Mouse (Mus musculus) layer of hippocampus, adult 2 months (tissue): ENCODE measurements around the gene Lmtk2. TPM values are rescaled to one million over a fixed set of nuclear protein-coding genes. Genes with fewer than 3 reads are reported as not detected.

Experiments
- DNase-seq, 2 experiments: peaks; one replicate each; pipeline ENCODE4 v3.0.0; 2022; ENCODE audit warnings: low spot score in 2 of 2
- H3K27ac ChIP-seq: fragments of 200-600 bp; 2 replicates; pipeline ENCODE4 v1.8.1; 2022
- H3K4me3 ChIP-seq: fragments of 200-600 bp; 2 replicates; pipeline ENCODE4 v1.8.1; 2022; ENCODE audit warnings: mild to moderate bottlenecking
- CTCF ChIP-seq: fragments of 200-600 bp; conservative IDR thresholded peaks from 2 replicates; pipeline ENCODE4 v1.8.1; 2022; ENCODE audit warnings: antibody characterized with exemption, mild to moderate bottlenecking, moderate library complexity
- long read RNA-seq, 2 experiments: library from polyadenylated mRNA; stranded (forward); transcript quantifications; one replicate each; pipeline ENCODE4 v2.0.0; 2021; ENCODE audit warnings: borderline mapping rate in 2 of 2
- total RNA-seq, 2 experiments: library from RNA; stranded (reverse); gene quantifications; 2 replicates each; pipeline ENCODE4 v1.2.3; 2021

Gene Lmtk2
- 10 to 100 TPM; 87.7 to 91.1 TPM for total RNA-seq
- long read RNA-seq, experiment 1, full-length matches to known transcripts: 6 of 32 reads
- long read RNA-seq, experiment 1, partial matches to known transcripts: 22 of 32 reads
- long read RNA-seq, experiment 1, other reads (novel, unspliced or antisense): 4 of 32 reads
- long read RNA-seq, experiment 2, full-length matches to known transcripts: 11 of 52 reads
- long read RNA-seq, experiment 2, partial matches to known transcripts: 38 of 52 reads
- long read RNA-seq, experiment 2, other reads (novel, unspliced or antisense): 3 of 52 reads

DNA sequence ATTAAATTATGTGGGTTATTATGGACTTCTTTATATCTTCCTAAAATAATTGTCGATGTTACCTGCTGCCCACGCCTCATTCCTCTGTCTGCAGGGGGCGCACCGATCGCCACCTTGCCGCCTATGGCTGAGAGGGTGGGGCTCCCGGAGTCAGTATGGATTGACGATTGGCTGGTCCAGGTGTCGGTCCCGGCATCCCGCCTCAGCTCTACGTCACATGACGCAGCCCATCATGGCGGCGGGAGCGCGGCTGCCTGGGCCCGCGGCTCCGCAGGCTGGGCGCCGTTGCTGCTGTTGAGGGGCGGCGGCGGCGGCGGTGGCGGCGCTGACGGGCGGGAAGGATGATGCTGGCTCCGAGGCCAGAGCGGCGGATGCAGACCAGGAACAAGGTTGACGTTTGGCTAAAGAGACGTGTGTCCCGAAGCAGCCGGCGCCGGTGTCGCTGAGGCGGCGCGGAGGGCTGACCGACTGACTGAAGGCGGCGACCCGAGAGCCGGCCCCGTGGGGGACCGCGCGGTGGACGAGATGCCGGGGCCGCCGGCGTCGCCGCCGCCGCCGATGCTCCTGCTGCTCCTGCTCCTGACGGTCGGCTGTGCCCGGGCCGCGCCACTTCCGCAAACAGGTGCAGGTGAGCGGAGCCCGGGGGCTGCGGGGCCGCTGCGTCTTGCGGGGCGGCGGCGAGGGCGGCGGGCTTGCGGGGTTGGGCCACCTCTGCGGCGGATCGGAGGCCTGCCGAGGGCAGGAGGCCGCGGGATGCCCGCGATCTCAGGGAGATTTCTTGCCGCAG, at the start of gene Lmtk2:
TSS of gene Lmtk2 (plus strand) at position 288 of the 787 bp plus-strand sequence.
- peak; percentile 97 to 98 for DNase-seq
- TF ChIP-seq CTCF: peak; percentile 96
- Histone ChIP-seq H3K4me3 (peak within 1 kb of the TSS; percentile 81), H3K27ac (peak within 1 kb of the TSS; percentile 95)

DNA sequence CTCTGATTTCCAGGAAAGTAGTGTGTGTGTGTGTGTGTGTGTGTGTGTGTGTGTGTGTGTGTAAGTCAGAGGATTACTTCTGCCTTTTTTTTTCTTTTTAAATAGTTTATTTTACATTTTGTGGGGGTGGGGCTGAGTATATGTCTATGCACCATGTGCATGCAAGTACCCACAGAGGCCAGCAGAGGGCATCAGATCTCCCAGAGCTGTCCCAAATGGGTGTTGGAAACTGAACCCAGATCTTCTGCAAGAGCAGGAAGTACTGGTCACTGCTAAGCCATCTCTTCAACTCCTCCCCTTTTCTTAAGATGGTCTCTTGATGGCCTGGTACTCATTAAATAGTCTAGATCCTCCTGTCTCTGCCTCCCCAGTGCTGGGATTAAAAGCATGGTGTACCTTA, 49.0 kb upstream of the Lmtk2 start:
- Histone ChIP-seq H3K27ac (no peak overlapping the region), H3K4me3 (no peak overlapping the region)
- no peak for DNase-seq
- TF ChIP-seq CTCF: peak; percentile 58

GRCm38 (mm10) chr5:144053450-144053849, 46.8 kb upstream of the Lmtk2 start:
- no peak overlapping the region for H3K27ac ChIP-seq
- DNase-seq: no peak
- no peak for TF ChIP-seq CTCF
- no peak overlapping the region for H3K4me3 ChIP-seq

GRCm38 (mm10) chr5:144054340-144054739, 45.9 kb upstream of the Lmtk2 start:
- DNase-seq: no peak
- TF ChIP-seq CTCF: no peak
- Histone ChIP-seq H3K4me3 (no peak overlapping the region), H3K27ac (no peak overlapping the region)

GRCm38 (mm10) chr5:144064093-144064492, 36.1 kb upstream of the Lmtk2 start:
- TF ChIP-seq CTCF: no peak
- DNase-seq: no peak
- H3K27ac ChIP-seq: no peak overlapping the region
- H3K4me3 ChIP-seq: no peak overlapping the region

DNA sequence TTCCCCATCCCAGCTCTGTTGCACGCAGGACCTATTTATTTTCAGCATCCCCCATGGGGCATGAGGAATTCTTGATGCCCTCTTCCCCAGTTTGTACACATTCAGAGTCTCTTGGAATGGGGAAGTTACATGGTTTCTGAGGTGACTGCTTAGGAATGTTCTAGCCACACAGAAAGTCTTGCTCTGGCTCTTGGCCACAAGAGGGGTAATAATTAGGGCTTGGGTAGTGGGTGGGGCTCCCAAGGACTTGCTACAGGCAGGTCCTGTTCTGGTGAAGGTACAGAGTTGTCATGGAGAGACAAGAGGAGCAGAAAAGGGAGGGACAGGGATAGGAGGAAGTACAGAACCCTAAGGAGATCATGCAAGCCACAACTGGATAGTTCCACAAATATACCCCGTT, 34.2 kb upstream of the Lmtk2 start:
- H3K27ac ChIP-seq: no peak overlapping the region
- no peak for TF ChIP-seq CTCF
- H3K4me3 ChIP-seq: no peak overlapping the region
- DNase-seq: no peak

GRCm38 (mm10) chr5:144070064-144070463, 30.2 kb upstream of the Lmtk2 start:
- H3K27ac ChIP-seq: no peak overlapping the region
- H3K4me3 ChIP-seq: no peak overlapping the region
- TF ChIP-seq CTCF: no peak
- no peak for DNase-seq

- DNase-seq: peak in 1 of 2 experiments; percentile 41
- Histone ChIP-seq H3K27ac (no peak overlapping the region), H3K4me3 (no peak overlapping the region)
- TF ChIP-seq CTCF: no peak
Measured at GRCm38 (mm10) chr5:144071249-144071648, 29.0 kb upstream of the Lmtk2 start.

- no peak for DNase-seq
- Histone ChIP-seq H3K27ac (peak overlapping the region; percentile 2; the same call in 1 of the 2 replicates), H3K4me3 (no peak overlapping the region)
- TF ChIP-seq CTCF: no peak
Measured at GRCm38 (mm10) chr5:144077541-144077940, 22.7 kb upstream of the Lmtk2 start.

DNA sequence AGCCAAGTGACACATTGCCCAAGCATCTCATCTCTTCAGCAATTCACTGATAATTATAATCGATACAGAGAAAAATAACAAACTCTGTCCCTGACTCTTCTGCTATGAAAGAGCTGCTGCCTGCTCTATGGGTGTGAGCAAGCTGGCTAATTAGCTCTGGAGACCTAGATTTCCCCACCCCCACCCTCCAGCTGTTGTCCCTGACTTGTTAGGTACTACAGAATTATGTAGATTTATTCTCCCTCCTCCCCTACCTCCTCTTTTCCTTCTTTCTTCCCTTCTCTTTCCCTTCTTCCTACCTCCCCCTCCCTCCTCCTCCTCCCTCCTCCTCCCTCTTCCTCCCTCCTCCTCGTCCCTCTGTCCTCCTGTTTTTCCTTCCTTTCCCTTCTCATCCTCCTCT, 19.4 kb upstream of the Lmtk2 start:
- no peak for DNase-seq
- H3K4me3 ChIP-seq: no peak overlapping the region
- peak overlapping the region; percentile 64 for H3K27ac ChIP-seq
- TF ChIP-seq CTCF: no peak

- DNase-seq: no peak
- 0 out of 2 replicates have a peak overlapping the region, but pooled peaks have one; percentile 36 for H3K27ac ChIP-seq
- no peak overlapping the region for H3K4me3 ChIP-seq
- no peak for TF ChIP-seq CTCF
Measured at GRCm38 (mm10) chr5:144082006-144082405, 18.2 kb upstream of the Lmtk2 start.

DNA sequence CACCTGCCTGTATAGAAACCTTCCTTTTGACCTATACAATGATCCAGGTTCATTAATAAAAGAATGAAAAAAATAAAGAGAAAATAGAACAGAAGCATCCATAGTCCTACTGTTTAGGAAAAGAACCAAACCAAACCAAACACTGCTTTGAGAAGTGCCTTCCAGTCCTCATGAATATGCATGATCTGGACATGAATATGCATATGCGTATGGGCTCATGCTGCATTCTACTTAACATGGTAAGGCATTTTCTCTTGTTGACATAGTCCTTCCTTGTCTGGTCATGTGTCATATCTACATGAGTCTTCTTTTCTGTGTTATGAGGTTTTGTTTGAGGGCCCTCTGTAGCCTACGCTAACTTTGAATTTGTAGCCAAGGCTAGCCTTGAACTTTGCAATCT, 16.7 kb upstream of the Lmtk2 start:
- TF ChIP-seq CTCF: no peak
- H3K27ac ChIP-seq: no peak overlapping the region
- H3K4me3 ChIP-seq: no peak overlapping the region
- DNase-seq: peak in 1 of 2 experiments; percentile 25

DNA sequence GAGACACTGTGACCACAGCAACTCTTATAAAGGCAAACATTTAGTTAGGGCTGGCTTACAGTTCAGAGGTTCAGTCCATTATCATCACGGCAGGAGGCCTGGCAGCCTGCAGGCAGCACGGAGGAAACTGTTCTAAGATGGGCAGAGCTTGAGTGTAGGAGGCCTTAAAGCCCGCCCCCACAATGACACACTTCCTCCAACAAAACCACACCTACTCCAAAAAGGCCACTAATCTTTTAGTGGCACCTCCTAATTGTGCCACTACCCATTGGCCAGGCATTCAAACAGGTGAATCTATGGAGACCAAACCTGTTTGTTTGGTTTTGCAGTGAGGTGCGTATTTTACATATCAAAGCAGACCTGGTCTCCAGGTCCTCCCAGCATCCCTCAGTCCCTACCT, 16.0 kb upstream of the Lmtk2 start:
- Histone ChIP-seq H3K4me3 (no peak overlapping the region), H3K27ac (no peak overlapping the region)
- no peak for TF ChIP-seq CTCF
- no peak for DNase-seq

GRCm38 (mm10) chr5:144085696-144086095, 14.5 kb upstream of the Lmtk2 start:
- Histone ChIP-seq H3K27ac (no peak overlapping the region), H3K4me3 (no peak overlapping the region)
- no peak for DNase-seq
- TF ChIP-seq CTCF: no peak
